Mouse (Mus musculus): Measurements from ENCODE around the gene Odf2. TPM values are rescaled to one million over a fixed set of nuclear protein-coding genes. Genes with fewer than 3 reads are reported as not detected.

Gene Odf2
- 70.3 and 78.3 TPM in 2 replicates for polyA plus RNA-seq (2015; fragmentation: Nextera tagmentation; extraction: Ambion mirVana)

DNA sequence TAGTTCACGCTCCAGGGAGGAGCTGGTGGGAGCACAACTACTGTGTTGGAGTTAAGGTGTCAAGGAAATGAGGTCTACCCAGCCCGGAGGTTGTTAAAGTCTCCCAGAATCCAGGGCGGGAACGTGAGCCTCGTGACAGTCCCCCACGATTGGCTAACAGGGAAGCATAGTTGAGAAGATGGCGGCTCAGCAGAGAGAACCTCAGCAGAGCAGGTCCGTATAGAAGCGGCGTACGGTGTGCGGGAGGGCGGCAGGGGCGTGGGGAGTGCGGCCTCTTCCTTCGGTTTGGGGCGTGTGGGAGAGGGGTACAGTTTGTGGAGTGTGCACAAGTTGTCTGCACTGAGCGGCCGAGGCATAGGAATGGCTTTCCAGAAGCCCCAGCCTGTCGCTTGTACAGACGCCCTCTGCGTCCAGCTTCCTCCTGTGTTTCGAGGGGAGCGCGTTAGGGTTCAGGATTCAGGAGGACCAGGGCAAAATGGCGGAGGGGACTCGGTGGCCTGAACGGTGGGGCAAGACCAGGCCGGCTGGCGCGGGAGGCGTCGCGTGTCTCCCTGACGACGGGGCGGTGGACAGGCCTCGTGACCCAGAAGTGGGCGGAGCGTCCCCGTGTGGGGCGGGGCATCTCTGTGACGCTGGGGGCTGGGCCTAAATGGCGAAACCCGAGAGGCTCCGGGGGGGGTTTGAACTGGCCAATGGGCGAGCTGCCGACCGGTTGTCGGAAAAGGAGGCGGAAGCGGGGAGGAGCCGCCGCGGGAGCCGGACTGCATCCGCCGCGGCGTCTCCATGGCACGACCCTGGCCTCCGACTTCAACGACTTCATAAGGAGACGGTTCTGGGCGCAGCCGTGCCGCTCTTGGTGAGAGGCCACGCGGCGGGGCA, at the start of gene Odf2:
Odf2 (plus strand) TSS at position 156 of the 879 bp plus-strand sequence.
- ATAC-seq (ENCODE audit: low FRiP score) = peak; percentile 91
- Histone ChIP-seq H3K27ac (peak within 1 kb of the TSS; percentile 92), H3K4me3 (peak within 1 kb of the TSS; percentile 98), H3K9ac (peak within 1 kb of the TSS; percentile 96), H3K36me3 (peaks cover 28% of the 10 kb centered on the region), H3K27me3 (no peaks in the 10 kb centered on the region), H3K9me3 (no peaks in the 10 kb centered on the region), H3K4me2 (peak within 1 kb of the TSS; percentile 94), H3K4me1 (replicated peaks) (peaks cover 23% of the 10 kb centered on the region)
- 1% methylated on average over 69 of the region's 70 CpGs for WGBS

GRCm38 (mm10) chr2:29839460-29839859, 49.6 kb upstream of the Odf2 start:
- no peak overlapping the region for H3K4me3 ChIP-seq
- H3K4me2 ChIP-seq = no peak overlapping the region
- no peaks in the 10 kb centered on the region for H3K27me3 ChIP-seq
- peak; percentile 70 for ATAC-seq (ENCODE audit: low FRiP score)
- H3K27ac ChIP-seq = peak overlapping the region; percentile 89
- 6% methylated on average over 4 of the region's 4 CpGs for WGBS
- peaks cover 78% of the 10 kb centered on the region for H3K4me1 ChIP-seq (replicated peaks)
- no peaks in the 10 kb centered on the region for H3K9me3 ChIP-seq
- H3K36me3 ChIP-seq = peaks cover 21% of the 10 kb centered on the region
- peak overlapping the region; percentile 20 for H3K9ac ChIP-seq

DNA sequence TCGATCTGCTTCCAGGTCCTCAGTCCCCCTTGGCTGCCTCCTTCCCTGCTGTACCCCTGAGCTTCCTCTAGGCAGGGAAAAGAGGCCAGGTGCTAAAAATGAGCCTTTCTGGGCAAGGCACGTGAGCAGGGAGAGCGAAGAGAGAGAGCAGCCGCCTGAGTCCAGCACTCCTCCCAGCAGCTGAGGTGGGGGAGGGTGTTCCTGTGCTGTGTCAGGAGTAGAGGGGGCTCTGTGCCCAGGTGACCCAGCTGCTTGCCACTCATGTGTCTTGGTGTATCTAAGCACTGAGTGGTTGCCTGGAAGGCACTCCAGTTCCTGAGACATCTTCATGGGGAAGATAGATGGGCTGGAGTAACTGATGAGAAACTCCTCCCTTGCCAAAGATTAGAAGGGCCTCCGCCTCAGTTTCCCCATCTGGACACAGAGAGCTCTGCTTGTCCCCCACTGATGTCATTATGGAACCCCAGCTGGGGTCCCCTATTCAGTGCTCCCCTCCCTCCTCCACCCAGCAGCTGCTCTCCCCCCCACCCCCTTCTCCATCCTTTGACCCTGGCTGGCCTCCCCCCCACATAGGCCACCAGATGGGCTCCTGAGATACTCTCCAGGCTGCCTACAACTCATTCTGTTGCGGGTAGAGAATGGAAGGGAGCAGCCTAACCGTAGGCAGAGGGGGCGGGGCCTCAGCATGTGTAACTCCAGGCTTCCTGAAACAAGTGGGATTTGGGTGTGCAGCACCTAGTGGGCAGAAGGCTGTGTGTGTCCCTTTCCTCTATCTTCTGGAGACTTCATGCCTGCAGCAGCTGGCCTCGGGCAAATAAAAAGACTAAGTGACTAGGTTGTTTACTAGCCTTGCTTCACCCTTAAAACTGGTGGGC, 45.6 kb upstream of the Odf2 start:
- peak overlapping the region; percentile 77 for H3K4me2 ChIP-seq
- H3K4me3 ChIP-seq = 0 out of 2 replicates have a peak overlapping the region, but pooled peaks have one; percentile 80
- peaks cover 82% of the 10 kb centered on the region for H3K4me1 ChIP-seq (replicated peaks)
- peak overlapping the region; percentile 97 for H3K9ac ChIP-seq
- H3K9me3 ChIP-seq = no peaks in the 10 kb centered on the region
- peak overlapping the region; percentile 97 for H3K27ac ChIP-seq
- no peaks in the 10 kb centered on the region for H3K27me3 ChIP-seq
- peak; percentile 17; the same call in 1 of the 2 replicates for ATAC-seq (ENCODE audit: low FRiP score)
- 18% methylated on average over 9 of the region's 9 CpGs for WGBS
- H3K36me3 ChIP-seq = peaks cover 15% of the 10 kb centered on the region

- 18% methylated on average over 2 of the region's 2 CpGs for WGBS
- ATAC-seq (ENCODE audit: low FRiP score) = no peak
- H3K9ac ChIP-seq = peak overlapping the region; percentile 97
- peaks cover 82% of the 10 kb centered on the region for H3K4me1 ChIP-seq (replicated peaks)
- H3K9me3 ChIP-seq = no peaks in the 10 kb centered on the region
- peak overlapping the region; percentile 97 for H3K27ac ChIP-seq
- peaks cover 15% of the 10 kb centered on the region for H3K36me3 ChIP-seq
- H3K4me3 ChIP-seq = peak overlapping the region; percentile 80
- H3K4me2 ChIP-seq = peak overlapping the region; percentile 77
- H3K27me3 ChIP-seq = no peaks in the 10 kb centered on the region
Observed at GRCm38 (mm10) chr2:29844115-29844514, 44.9 kb upstream of the Odf2 start.

GRCm38 (mm10) chr2:29844661-29845060, 44.4 kb upstream of the Odf2 start:
- peak overlapping the region; percentile 97 for H3K27ac ChIP-seq
- H3K4me1 ChIP-seq (replicated peaks) = peaks cover 82% of the 10 kb centered on the region

GRCm38 (mm10) chr2:29845636-29846035, 43.4 kb upstream of the Odf2 start:
- peak overlapping the region; percentile 77 for H3K4me2 ChIP-seq
- peaks cover 15% of the 10 kb centered on the region for H3K36me3 ChIP-seq
- peak overlapping the region; percentile 97 for H3K9ac ChIP-seq
- ATAC-seq (ENCODE audit: low FRiP score) = 0 out of 2 replicates have a peak, but pooled peaks have one; percentile 0
- H3K4me3 ChIP-seq = peak overlapping the region; percentile 80
- 2% methylated on average over 25 of the region's 25 CpGs for WGBS
- H3K9me3 ChIP-seq = no peaks in the 10 kb centered on the region
- H3K4me1 ChIP-seq (replicated peaks) = peaks cover 82% of the 10 kb centered on the region
- H3K27ac ChIP-seq = peak overlapping the region; percentile 97
- no peaks in the 10 kb centered on the region for H3K27me3 ChIP-seq

More at GRCm38 (mm10) chr2:29844661-29845060, 44.4 kb upstream of the Odf2 start:
- WGBS = 4% methylated on average over 3 of the region's 3 CpGs
- ATAC-seq (ENCODE audit: low FRiP score) = no peak
- H3K9ac ChIP-seq = peak overlapping the region; percentile 97
- H3K9me3 ChIP-seq = no peaks in the 10 kb centered on the region
- peaks cover 15% of the 10 kb centered on the region for H3K36me3 ChIP-seq
- H3K4me2 ChIP-seq = peak overlapping the region; percentile 77
- peak overlapping the region; percentile 80 for H3K4me3 ChIP-seq
- no peaks in the 10 kb centered on the region for H3K27me3 ChIP-seq

GRCm38 (mm10) chr2:29846061-29846853, 42.8 kb upstream of the Odf2 start:
- H3K4me1 ChIP-seq (replicated peaks) = peaks cover 77% of the 10 kb centered on the region

GRCm38 (mm10) chr2:29846911-29847310, 42.1 kb upstream of the Odf2 start:
- H3K4me2 ChIP-seq = peak overlapping the region; percentile 77

More at GRCm38 (mm10) chr2:29846061-29846853, 42.8 kb upstream of the Odf2 start:
- H3K27me3 ChIP-seq = no peaks in the 10 kb centered on the region
- 1% methylated on average over 46 of the region's 47 CpGs for WGBS
- peak overlapping the region; percentile 97 for H3K27ac ChIP-seq
- no peaks in the 10 kb centered on the region for H3K9me3 ChIP-seq
- H3K4me3 ChIP-seq = peak overlapping the region; percentile 80
- peak; percentile 47 for ATAC-seq (ENCODE audit: low FRiP score)
- H3K4me2 ChIP-seq = peak overlapping the region; percentile 77
- peaks cover 14% of the 10 kb centered on the region for H3K36me3 ChIP-seq
- H3K9ac ChIP-seq = peak overlapping the region; percentile 97

DNA sequence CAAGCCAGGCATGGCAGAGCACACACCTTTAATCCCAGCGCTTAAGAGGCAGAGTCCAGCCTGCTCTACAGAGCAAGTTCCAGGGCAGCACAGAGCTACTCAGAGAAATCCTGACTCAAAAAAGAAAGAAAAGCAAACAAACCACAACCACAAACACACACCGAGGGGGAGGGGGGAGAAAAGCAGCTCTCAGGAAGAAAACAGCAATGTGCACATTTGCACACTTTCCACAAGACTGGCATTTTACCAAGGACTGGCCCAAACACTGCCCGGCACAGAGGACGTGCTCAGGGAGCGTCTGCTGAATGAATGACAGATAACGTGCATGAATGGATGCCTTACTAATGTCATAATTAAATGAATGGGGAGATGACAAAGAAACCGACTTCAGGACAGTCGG, 40.0 kb upstream of the Odf2 start:
- Histone ChIP-seq H3K4me2 (no peak overlapping the region), H3K36me3 (no peaks in the 10 kb centered on the region), H3K4me1 (replicated peaks) (peaks cover 71% of the 10 kb centered on the region), H3K9ac (peak overlapping the region; percentile 46; the same call in 1 of the 2 replicates), H3K27ac (peak overlapping the region; percentile 50), H3K27me3 (no peaks in the 10 kb centered on the region), H3K9me3 (no peaks in the 10 kb centered on the region), H3K4me3 (no peak overlapping the region)
- no peak for ATAC-seq (ENCODE audit: low FRiP score)
- 24% methylated on average over 8 of the region's 8 CpGs for WGBS

More at GRCm38 (mm10) chr2:29846911-29847310, 42.1 kb upstream of the Odf2 start:
- H3K4me3 ChIP-seq = peak overlapping the region; percentile 80
- WGBS = 27% methylated on average over 3 of the region's 3 CpGs
- no peak for ATAC-seq (ENCODE audit: low FRiP score)
- peaks cover 76% of the 10 kb centered on the region for H3K4me1 ChIP-seq (replicated peaks)
- H3K9me3 ChIP-seq = no peaks in the 10 kb centered on the region
- peaks cover 12% of the 10 kb centered on the region for H3K36me3 ChIP-seq
- H3K27me3 ChIP-seq = no peaks in the 10 kb centered on the region
- peak overlapping the region; percentile 97 for H3K9ac ChIP-seq
- H3K27ac ChIP-seq = peak overlapping the region; percentile 97

DNA sequence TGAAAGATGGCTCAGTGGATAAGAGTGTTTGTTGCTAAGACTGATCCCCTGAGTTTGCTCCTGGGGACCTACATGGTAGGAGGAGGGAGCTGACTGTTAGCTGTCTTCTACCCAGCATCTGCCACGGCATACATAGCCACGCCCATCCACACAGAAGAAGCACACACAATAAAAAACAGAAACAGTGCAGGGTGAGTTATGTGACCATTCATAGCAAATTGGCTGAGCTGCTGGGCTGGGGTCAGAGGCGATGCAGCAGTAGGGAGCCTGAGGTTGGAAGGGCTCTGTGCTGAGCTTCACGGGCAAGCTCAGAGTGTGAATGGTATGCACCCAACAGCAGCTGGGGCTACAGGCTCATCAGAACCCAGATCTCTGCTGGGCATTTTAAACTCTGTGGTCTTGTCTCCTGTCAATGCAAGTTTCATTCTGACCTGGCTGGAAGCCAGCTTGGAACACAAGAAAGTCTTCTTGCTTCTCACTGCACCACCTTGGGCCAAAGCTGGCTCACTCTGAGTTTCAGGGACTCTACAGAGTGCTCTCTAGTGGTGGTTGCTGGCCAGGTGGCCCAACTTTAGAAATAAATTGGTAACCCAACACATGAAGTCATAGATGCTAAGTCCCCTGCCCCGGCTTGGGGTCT, 39.1 kb upstream of the Odf2 start:
- Histone ChIP-seq H3K9me3 (no peaks in the 10 kb centered on the region), H3K27me3 (no peaks in the 10 kb centered on the region), H3K4me2 (no peak overlapping the region), H3K4me3 (no peak overlapping the region), H3K4me1 (replicated peaks) (peaks cover 65% of the 10 kb centered on the region), H3K27ac (peak overlapping the region; percentile 50; the same call in 1 of the 2 replicates), H3K9ac (no peak overlapping the region), H3K36me3 (no peaks in the 10 kb centered on the region)
- WGBS = 26% methylated on average over 5 of the region's 5 CpGs
- no peak for ATAC-seq (ENCODE audit: low FRiP score)

- Histone ChIP-seq H3K4me1 (replicated peaks) (peaks cover 76% of the 10 kb centered on the region), H3K27ac (peak overlapping the region; percentile 78), H3K27me3 (no peaks in the 10 kb centered on the region), H3K4me3 (no peak overlapping the region), H3K9me3 (no peaks in the 10 kb centered on the region), H3K36me3 (no peaks in the 10 kb centered on the region), H3K9ac (peak overlapping the region; percentile 29; the same call in 1 of the 2 replicates), H3K4me2 (no peak overlapping the region)
- ATAC-seq (ENCODE audit: low FRiP score) = no peak
- 10% methylated on average over 4 of the region's 4 CpGs for WGBS
Observed at GRCm38 (mm10) chr2:29852957-29853485, 36.0 kb upstream of the Odf2 start.
